Mouse (Mus musculus): ENCODE results near the gene D10Wsu102e. TPM values are rescaled to one million over a fixed set of nuclear protein-coding genes. Genes with fewer than 3 reads are reported as not detected.

The D10Wsu102e gene
- polyA plus RNA-seq, 1 experiment from 2014 or later, result 0.77 TPM

GRCm38 (mm10) chr10:83331811-83332210, 28.2 kb upstream of the D10Wsu102e start:
- Histone ChIP-seq H3K9me3 (replicated peaks) (no peaks in the 10 kb centered on the region), H3K4me3 (replicated peaks) (no peak overlapping the region), H3K27ac (replicated peaks) (no peak overlapping the region), H3K9ac (replicated peaks) (no peak overlapping the region), H3K4me2 (no peak overlapping the region), H3K27me3 (replicated peaks) (peaks cover 7% of the 10 kb centered on the region), H3K4me1 (peaks cover 4% of the 10 kb centered on the region; the same call in 1 of the 2 replicates), H3K36me3 (no peaks in the 10 kb centered on the region)
- WGBS, result 92% methylated on average over 5 of the region's 5 CpGs
- ATAC-seq (ENCODE audit: low FRiP score), result no peak

GRCm38 (mm10) chr10:83332581-83332980, 27.4 kb upstream of the D10Wsu102e start:
- peaks cover 4% of the 10 kb centered on the region; the same call in 1 of the 2 replicates for H3K4me1 ChIP-seq
- peaks cover 7% of the 10 kb centered on the region for H3K27me3 ChIP-seq (replicated peaks)
- no peak overlapping the region for H3K27ac ChIP-seq (replicated peaks)
- 89% methylated on average over 11 of the region's 11 CpGs for WGBS
- H3K4me3 ChIP-seq (replicated peaks), result no peak overlapping the region
- no peaks in the 10 kb centered on the region for H3K36me3 ChIP-seq
- H3K9me3 ChIP-seq (replicated peaks), result no peaks in the 10 kb centered on the region
- ATAC-seq (ENCODE audit: low FRiP score), result no peak
- H3K9ac ChIP-seq (replicated peaks), result no peak overlapping the region
- H3K4me2 ChIP-seq, result no peak overlapping the region

- Histone ChIP-seq H3K27me3 (replicated peaks) (peaks cover 7% of the 10 kb centered on the region), H3K4me2 (peak overlapping the region; percentile 81), H3K4me1 (peaks cover 10% of the 10 kb centered on the region), H3K36me3 (no peaks in the 10 kb centered on the region), H3K9ac (replicated peaks) (no peak overlapping the region), H3K4me3 (replicated peaks) (peak overlapping the region; percentile 75), H3K27ac (replicated peaks) (no peak overlapping the region), H3K9me3 (replicated peaks) (no peaks in the 10 kb centered on the region)
- 23% methylated on average over 7 of the region's 7 CpGs for WGBS
- ATAC-seq (ENCODE audit: low FRiP score), result no peak
Observed at GRCm38 (mm10) chr10:83336336-83336735, 23.7 kb upstream of the D10Wsu102e start.

- Histone ChIP-seq H3K27ac (replicated peaks) (peak within 1 kb of the TSS; percentile 89), H3K4me3 (replicated peaks) (peak within 1 kb of the TSS; percentile 75), H3K36me3 (no peaks in the 10 kb centered on the region), H3K27me3 (replicated peaks) (peaks cover 7% of the 10 kb centered on the region), H3K4me2 (peak within 1 kb of the TSS; percentile 81), H3K9me3 (replicated peaks) (no peaks in the 10 kb centered on the region), H3K4me1 (peaks cover 10% of the 10 kb centered on the region), H3K9ac (replicated peaks) (peak within 1 kb of the TSS; percentile 85)
- peak; percentile 91 for ATAC-seq (ENCODE audit: low FRiP score)
- WGBS, result under 1% methylated on average over 74 of the region's 102 CpGs
Observed at GRCm38 (mm10) chr10:83337159-83337951, 22.7 kb upstream of the D10Wsu102e start, which contains the start of gene Slc41a2. Gene Slc41a2 (minus strand): TSS chr10:83337882.

- 45% methylated on average over 7 of the region's 9 CpGs for WGBS
- peak overlapping the region; percentile 75 for H3K4me3 ChIP-seq (replicated peaks)
- no peaks in the 10 kb centered on the region for H3K36me3 ChIP-seq
- no peak for ATAC-seq (ENCODE audit: low FRiP score)
- peak overlapping the region; percentile 89 for H3K27ac ChIP-seq (replicated peaks)
- peaks cover 7% of the 10 kb centered on the region for H3K27me3 ChIP-seq (replicated peaks)
- peak overlapping the region; percentile 85 for H3K9ac ChIP-seq (replicated peaks)
- peak overlapping the region; percentile 81 for H3K4me2 ChIP-seq
- peaks cover 10% of the 10 kb centered on the region for H3K4me1 ChIP-seq
- H3K9me3 ChIP-seq (replicated peaks), result no peaks in the 10 kb centered on the region
Observed at GRCm38 (mm10) chr10:83337971-83338598, 21.9 kb upstream of the D10Wsu102e start.

- Histone ChIP-seq H3K27ac (replicated peaks) (no peak overlapping the region), H3K36me3 (no peaks in the 10 kb centered on the region), H3K4me3 (replicated peaks) (no peak overlapping the region), H3K4me1 (peaks cover 8% of the 10 kb centered on the region), H3K9me3 (replicated peaks) (no peaks in the 10 kb centered on the region), H3K9ac (replicated peaks) (no peak overlapping the region), H3K4me2 (no peak overlapping the region), H3K27me3 (replicated peaks) (no peaks in the 10 kb centered on the region)
- ATAC-seq (ENCODE audit: low FRiP score), result no peak
- WGBS, result 44% methylated on average over 2 of the region's 2 CpGs
Observed at GRCm38 (mm10) chr10:83341226-83341625, 18.8 kb upstream of the D10Wsu102e start.

- Histone ChIP-seq H3K9ac (replicated peaks) (no peak overlapping the region), H3K4me3 (replicated peaks) (no peak overlapping the region), H3K4me1 (no peaks in the 10 kb centered on the region), H3K27me3 (replicated peaks) (no peaks in the 10 kb centered on the region), H3K27ac (replicated peaks) (no peak overlapping the region), H3K36me3 (no peaks in the 10 kb centered on the region), H3K4me2 (no peak overlapping the region), H3K9me3 (replicated peaks) (no peaks in the 10 kb centered on the region)
- ATAC-seq (ENCODE audit: low FRiP score), result no peak
- 88% methylated on average over 5 of the region's 5 CpGs for WGBS
Observed at GRCm38 (mm10) chr10:83343171-83343570, 16.9 kb upstream of the D10Wsu102e start.

- H3K4me2 ChIP-seq, result no peak overlapping the region
- H3K4me3 ChIP-seq (replicated peaks), result no peak overlapping the region
- WGBS, result 59% methylated on average over 2 of the region's 2 CpGs
- no peaks in the 10 kb centered on the region for H3K4me1 ChIP-seq
- no peaks in the 10 kb centered on the region for H3K9me3 ChIP-seq (replicated peaks)
- ATAC-seq (ENCODE audit: low FRiP score), result no peak
- no peak overlapping the region for H3K9ac ChIP-seq (replicated peaks)
- H3K36me3 ChIP-seq, result no peaks in the 10 kb centered on the region
- no peak overlapping the region for H3K27ac ChIP-seq (replicated peaks)
- no peaks in the 10 kb centered on the region for H3K27me3 ChIP-seq (replicated peaks)
Observed at GRCm38 (mm10) chr10:83343828-83344685, 16.0 kb upstream of the D10Wsu102e start.

GRCm38 (mm10) chr10:83345693-83346358, 14.2 kb upstream of the D10Wsu102e start:
- H3K36me3 ChIP-seq, result no peaks in the 10 kb centered on the region
- no peaks in the 10 kb centered on the region for H3K9me3 ChIP-seq (replicated peaks)
- no peak for ATAC-seq (ENCODE audit: low FRiP score)
- WGBS, result 34% methylated on average over 7 of the region's 7 CpGs
- H3K27me3 ChIP-seq (replicated peaks), result no peaks in the 10 kb centered on the region
- H3K9ac ChIP-seq (replicated peaks), result no peak overlapping the region
- no peaks in the 10 kb centered on the region for H3K4me1 ChIP-seq
- no peak overlapping the region for H3K4me3 ChIP-seq (replicated peaks)
- no peak overlapping the region for H3K4me2 ChIP-seq
- no peak overlapping the region for H3K27ac ChIP-seq (replicated peaks)

GRCm38 (mm10) chr10:83346359-83346736, 13.7 kb upstream of the D10Wsu102e start:
- H3K27me3 ChIP-seq (replicated peaks), result no peaks in the 10 kb centered on the region
- no peak overlapping the region for H3K27ac ChIP-seq (replicated peaks)
- no peaks in the 10 kb centered on the region for H3K9me3 ChIP-seq (replicated peaks)
- no peaks in the 10 kb centered on the region for H3K4me1 ChIP-seq
- H3K36me3 ChIP-seq, result no peaks in the 10 kb centered on the region
- H3K4me3 ChIP-seq (replicated peaks), result no peak overlapping the region
- no peak overlapping the region for H3K9ac ChIP-seq (replicated peaks)
- 83% methylated on average over 5 of the region's 5 CpGs for WGBS
- no peak for ATAC-seq (ENCODE audit: low FRiP score)
- H3K4me2 ChIP-seq, result no peak overlapping the region

- 43% methylated on average over 7 of the region's 7 CpGs for WGBS
- Histone ChIP-seq H3K4me2 (no peak overlapping the region), H3K4me1 (no peaks in the 10 kb centered on the region), H3K9me3 (replicated peaks) (no peaks in the 10 kb centered on the region), H3K27me3 (replicated peaks) (no peaks in the 10 kb centered on the region), H3K4me3 (replicated peaks) (no peak overlapping the region), H3K36me3 (no peaks in the 10 kb centered on the region), H3K27ac (replicated peaks) (no peak overlapping the region), H3K9ac (replicated peaks) (no peak overlapping the region)
- no peak for ATAC-seq (ENCODE audit: low FRiP score)
Observed at GRCm38 (mm10) chr10:83347494-83347893, 12.5 kb upstream of the D10Wsu102e start.

Data from neural tube, embryonic 15.5 days (tissue).